Mouse (Mus musculus) ES-E14 (cell line): ENCODE data around the gene Rpl9-ps6. TPM values are rescaled to one million over a fixed set of nuclear protein-coding genes. Genes with fewer than 3 reads are reported as not detected.
"Not testable (repeated sequence)": the region's sequence is repeated elsewhere in the genome, so short reads cannot be mapped to it uniquely, and the experiment has no call there.

Experiments
- DNase-seq: peaks from one replicate; pipeline ENCODE4 v3.0.0-alpha.2; 2013; ENCODE audit warnings: low read depth, low spot score
- H3K27ac ChIP-seq: 2 replicates; pipeline ENCODE4 v1.5.1; 2012; ENCODE audit warnings: low read depth, mild to moderate bottlenecking, low read length, moderate library complexity, mixed read lengths; ENCODE audit not compliant: poor library complexity, insufficient read depth, severe bottlenecking
- H3K36me3 ChIP-seq: 2 replicates; pipeline ENCODE4 v1.6.1; 2012; ENCODE audit warnings: mild to moderate bottlenecking, low read length, moderate library complexity, mixed read lengths; ENCODE audit not compliant: control insufficient read depth, poor library complexity, insufficient read depth, severe bottlenecking
- H3K4me1 ChIP-seq, 2 experiments: fragments of 150-350 bp in 1 of 2; sonication (generic) in 1 of 2; 2 replicates each; pipeline ENCODE4 v1.6.1; 2012; ENCODE audit warnings: low read length in 2 of 2, mild to moderate bottlenecking in 1 of 2, mixed read lengths in 1 of 2; ENCODE audit not compliant: control insufficient read depth in 2 of 2, insufficient read depth in 2 of 2, poor library complexity in 1 of 2
- H3K4me3 ChIP-seq, 2 experiments: fragments of 150-350 bp in 1 of 2; sonication (generic) in 1 of 2; 2 replicates each; pipeline ENCODE4 v1.5.1; 2012; ENCODE audit warnings: low read length in 2 of 2, low read depth in 1 of 2, mild to moderate bottlenecking in 1 of 2, mixed read lengths in 1 of 2; ENCODE audit not compliant: insufficient read depth in 1 of 2, poor library complexity in 1 of 2, severe bottlenecking in 1 of 2
- H3K9ac ChIP-seq: 2 replicates; pipeline ENCODE4 v1.6.1; 2012; ENCODE audit warnings: low read depth, mild to moderate bottlenecking, low read length, mixed read lengths; ENCODE audit not compliant: poor library complexity, insufficient read depth, severe bottlenecking
- H3K9me3 ChIP-seq: fragments of 150-350 bp; sonication (generic); 2 replicates; pipeline ENCODE4 v1.6.1; 2012; ENCODE audit warnings: low read depth, mild to moderate bottlenecking, low read length; ENCODE audit not compliant: control insufficient read depth, insufficient read depth
- CHD2 ChIP-seq: IDR thresholded peaks from 2 replicates; pipeline ENCODE4 v1.6.1; 2014; ENCODE audit warnings: mild to moderate bottlenecking, low read depth, low read length, inconsistent platforms
- HCFC1 ChIP-seq: IDR thresholded peaks from 2 replicates; pipeline ENCODE4 v1.6.1; 2012; ENCODE audit warnings: low read length, inconsistent platforms, borderline replicate concordance; ENCODE audit not compliant: insufficient read depth
- MAFK ChIP-seq: IDR thresholded peaks from 2 replicates; pipeline ENCODE4 v1.6.1; 2014; ENCODE audit warnings: mild to moderate bottlenecking, low read depth, low read length, inconsistent platforms; ENCODE audit not compliant: insufficient read depth
- ZC3H11A ChIP-seq: IDR thresholded peaks from 2 replicates; pipeline ENCODE4 v1.6.1; 2012; ENCODE audit warnings: low read depth, mild to moderate bottlenecking, inconsistent platforms, low read length, borderline replicate concordance
- ZNF384 ChIP-seq: IDR thresholded peaks from 2 replicates; pipeline ENCODE4 v1.6.1; 2012; ENCODE audit warnings: low read depth, low read length, inconsistent platforms
- in situ Hi-C, 2 experiments: fragments of 600-800 bp; cut with MboI; formaldehyde crosslinking; loops; one replicate each; pipeline ENCODE4 v1.15.1; 2025; ENCODE audit warnings: low sequenced_read_pairs in 2 of 2, inconsistent platforms in 1 of 2; ENCODE audit not compliant: unreplicated experiment in 2 of 2
- total RNA-seq: library from RNA; depleted of rRNA; stranded (reverse); fragments of 300-350 nt; gene quantifications from 2 replicates; pipeline ENCODE4 v1.2.3, GENCODE M21; 2012

Gene Rpl9-ps6
- total RNA-seq, 1 experiment, result 160 TPM

- no peak for DNase-seq
- no peak for TF ChIP-seq HCFC1
- no peak for TF ChIP-seq ZC3H11A
- no peak for TF ChIP-seq ZNF384
- no peak for TF ChIP-seq MAFK
- no peak for TF ChIP-seq CHD2
- Histone ChIP-seq H3K36me3 (no peaks in the 10 kb centered on the region), H3K4me1 (no peaks in the 10 kb centered on the region), H3K9me3 (no peaks in the 10 kb centered on the region), H3K9ac (no peak overlapping the region), H3K27ac (no peak overlapping the region), H3K4me3 (no peak overlapping the region)
- in situ Hi-C loops, result loop anchor here in 1 of 2 experiments (25.0 kb wide), 1 partner anchor 503 kb away; no protein-coding TSS in a partner anchor
Observed at GRCm38 (mm10) chr19:32465228-32465627, 1.1 kb downstream of the Rpl9-ps6 start.

GRCm38 (mm10) chr19:32463037-32463436 is 3.3 kb downstream of the Rpl9-ps6 start:
- Histone ChIP-seq H3K36me3 (no peaks in the 10 kb centered on the region), H3K4me1 (no peaks in the 10 kb centered on the region), H3K27ac (no peak overlapping the region), H3K9me3 (no peaks in the 10 kb centered on the region), H3K4me3 (no peak overlapping the region), H3K9ac (no peak overlapping the region)
- DNase-seq, result no peak
- TF ChIP-seq CHD2 (no peak), MAFK (no peak), ZC3H11A (no peak), HCFC1 (no peak), ZNF384 (no peak)
- in situ Hi-C loops, result loop anchor here in 1 of 2 experiments (25.0 kb wide), 1 partner anchor 501 kb away; no protein-coding TSS in a partner anchor

DNA sequence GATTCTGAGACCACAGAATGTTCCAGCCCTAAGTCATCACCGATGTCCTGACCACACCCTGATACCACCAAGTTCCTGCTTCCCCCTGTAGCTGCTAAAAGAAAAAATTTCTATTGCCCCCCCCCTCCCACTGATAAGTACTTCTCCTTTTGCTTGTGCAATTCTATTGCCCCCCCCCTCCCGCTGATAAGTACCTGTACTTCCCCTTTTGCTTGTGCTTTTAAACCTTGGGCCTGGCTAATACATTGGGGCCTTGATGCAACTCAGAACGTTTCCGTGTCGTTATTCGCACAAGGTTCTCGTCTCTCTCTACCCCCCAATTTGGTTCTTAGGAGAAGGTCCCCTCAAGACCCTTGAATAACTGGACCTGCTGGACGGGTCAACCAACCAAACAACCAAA is 8.7 kb downstream of the Rpl9-ps6 start:
- H3K9ac ChIP-seq, H3K27ac ChIP-seq, H3K9me3 ChIP-seq, H3K4me3 ChIP-seq, H3K4me1 ChIP-seq, H3K36me3 ChIP-seq, DNase-seq: not testable (repeated sequence)
- in situ Hi-C loops, result loop anchor here (10.0 to 25.0 kb wide), 2 partner anchors 483 to 495 kb away; no protein-coding TSS in a partner anchor

DNA sequence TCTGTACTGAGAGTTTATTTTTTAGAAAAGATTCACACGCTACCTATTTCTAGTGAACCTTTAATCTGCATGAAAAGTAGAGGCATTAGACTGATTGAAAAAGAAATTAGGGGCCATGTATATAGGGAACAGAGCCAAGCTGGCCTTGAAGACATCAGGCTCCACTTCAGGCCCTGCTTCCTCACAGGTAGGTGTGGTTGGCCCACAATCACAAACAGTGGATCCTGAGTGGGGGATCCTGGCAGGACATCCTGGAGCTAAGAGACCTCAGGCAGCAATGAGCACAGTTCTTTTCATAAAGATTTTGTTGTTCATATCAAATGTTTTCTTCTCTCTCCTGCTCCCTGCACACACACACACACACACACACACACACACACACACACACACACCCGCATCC is 9.6 kb downstream of the Rpl9-ps6 start:
- DNase-seq, result no peak
- no peak for TF ChIP-seq CHD2
- no peak for TF ChIP-seq HCFC1
- Histone ChIP-seq H3K9me3 (no peaks in the 10 kb centered on the region), H3K4me3 (no peak overlapping the region), H3K9ac (no peak overlapping the region), H3K4me1 (no peaks in the 10 kb centered on the region), H3K27ac (no peak overlapping the region), H3K36me3 (no peaks in the 10 kb centered on the region)
- in situ Hi-C loops, result loop anchor here (10.0 to 25.0 kb wide), 2 partner anchors 482 to 494 kb away; no protein-coding TSS in a partner anchor

GRCm38 (mm10) chr19:32452231-32452630 is 14.1 kb downstream of the Rpl9-ps6 start:
- in situ Hi-C loops, result loop anchor here (10.0 to 25.0 kb wide), 2 partner anchors 477 to 490 kb away; no protein-coding TSS in a partner anchor
- Histone ChIP-seq H3K9me3 (no peaks in the 10 kb centered on the region), H3K27ac (no peak overlapping the region), H3K4me1 (no peaks in the 10 kb centered on the region), H3K4me3 (no peak overlapping the region), H3K9ac (no peak overlapping the region), H3K36me3 (no peaks in the 10 kb centered on the region)
- no peak for TF ChIP-seq MAFK
- TF ChIP-seq CHD2, result no peak
- no peak for TF ChIP-seq HCFC1
- no peak for TF ChIP-seq ZC3H11A
- no peak for TF ChIP-seq ZNF384
- no peak for DNase-seq
